Mouse (Mus musculus) heart, embryonic 11.5 days (tissue): ENCODE measurements around the gene Gm49721. TPM values are rescaled to one million over a fixed set of nuclear protein-coding genes. Genes with fewer than 3 reads are reported as not detected.
"Not testable (repeated sequence)": the region's sequence is repeated elsewhere in the genome, so short reads cannot be mapped to it uniquely, and the experiment has no call there.

Experiments
- ATAC-seq: fragments of 200-750 bp; cut with Nextera tagmentation; replicated peaks from 2 replicates; pipeline ENCODE4 v1.8.0; 2017; ENCODE audit warnings: moderate library complexity; ENCODE audit not compliant: insufficient number of reproducible peaks, low FRiP score, low TSS enrichment
- H3K27ac ChIP-seq: fragments of 300-500 bp; sonication (generic); 2 replicates; pipeline ENCODE4 v1.5.1; 2014; ENCODE audit warnings: mild to moderate bottlenecking, low read depth, low read length
- H3K27me3 ChIP-seq: fragments of 300-500 bp; sonication (generic); 2 replicates; pipeline ENCODE4 v1.6.1; 2014; ENCODE audit warnings: mild to moderate bottlenecking, low read length, mixed read lengths; ENCODE audit not compliant: control insufficient read depth, insufficient read depth
- H3K36me3 ChIP-seq: fragments of 300-500 bp; sonication (generic); 2 replicates; pipeline ENCODE4 v1.6.1; 2014; ENCODE audit warnings: mild to moderate bottlenecking, low read length, moderate library complexity, mixed read lengths; ENCODE audit not compliant: control insufficient read depth, insufficient read depth
- H3K4me1 ChIP-seq: fragments of 300-500 bp; sonication (generic); 2 replicates; pipeline ENCODE4 v1.6.1; 2014; ENCODE audit warnings: low read length; ENCODE audit not compliant: control insufficient read depth, insufficient read depth
- H3K4me2 ChIP-seq: fragments of 300-500 bp; sonication (generic); 2 replicates; pipeline ENCODE4 v1.6.1; 2014; ENCODE audit warnings: mild to moderate bottlenecking, moderate library complexity
- H3K4me3 ChIP-seq: fragments of 300-500 bp; sonication (generic); 2 replicates; pipeline ENCODE4 v1.5.1; 2014; ENCODE audit warnings: low read depth, low read length
- H3K9ac ChIP-seq: fragments of 300-500 bp; sonication (generic); 2 replicates; pipeline ENCODE4 v1.6.1; 2014; ENCODE audit warnings: mild to moderate bottlenecking, low read depth, low read length, moderate library complexity
- H3K9me3 ChIP-seq: fragments of 300-500 bp; sonication (generic); replicated peaks from 2 replicates; pipeline ENCODE4 v1.6.1; 2016; ENCODE audit warnings: low read length; ENCODE audit not compliant: control insufficient read depth
- WGBS: fragments of 180-500 bp; shearing (Covaris S2); extraction: QIAGEN DNeasy Blood & Tissue Kit; methylation state at CpG from one replicate; pipeline ENCODE4 v1.1.7; 2014; ENCODE audit not compliant: insufficient replicate concordance; 5-methylcytosine and 5-hydroxymethylcytosine counted together
- polyA plus RNA-seq: library from polyadenylated mRNA; unstranded; fragments of >200 nt; fragmentation: Nextera tagmentation; extraction: Ambion mirVana; gene quantifications from 2 replicates; pipeline ENCODE4 v1.2.1, GENCODE M21; 2014

Gene Gm49721
- polyA plus RNA-seq, 1 experiment from 2014 or later = not detected

DNA sequence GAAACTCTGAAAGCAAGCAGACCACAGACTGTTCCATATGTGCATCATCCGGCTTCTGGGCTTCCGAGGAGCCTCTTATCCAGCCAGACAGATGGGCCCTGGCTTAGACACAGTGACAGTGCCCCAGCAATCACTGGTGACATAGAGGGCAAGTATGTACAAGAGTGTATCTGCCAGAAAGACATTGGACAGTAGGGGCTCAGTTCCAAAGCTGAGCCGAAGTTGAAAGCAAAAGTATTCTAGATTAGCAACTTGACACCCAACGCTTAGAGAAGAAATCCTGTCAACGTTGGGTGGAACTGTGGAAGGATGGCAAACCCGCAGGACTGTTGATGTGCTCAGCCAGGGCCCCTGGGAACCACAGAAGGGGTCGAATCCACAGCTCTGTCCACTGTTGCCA lies 51.5 kb downstream of the Gm49721 start:
- ATAC-seq, H3K4me3 ChIP-seq, H3K9me3 ChIP-seq, H3K9ac ChIP-seq, H3K36me3 ChIP-seq, H3K4me1 ChIP-seq, H3K27me3 ChIP-seq, H3K27ac ChIP-seq, H3K4me2 ChIP-seq: not testable (repeated sequence)
- WGBS = 54% methylated on average over 5 of the region's 7 CpGs

DNA sequence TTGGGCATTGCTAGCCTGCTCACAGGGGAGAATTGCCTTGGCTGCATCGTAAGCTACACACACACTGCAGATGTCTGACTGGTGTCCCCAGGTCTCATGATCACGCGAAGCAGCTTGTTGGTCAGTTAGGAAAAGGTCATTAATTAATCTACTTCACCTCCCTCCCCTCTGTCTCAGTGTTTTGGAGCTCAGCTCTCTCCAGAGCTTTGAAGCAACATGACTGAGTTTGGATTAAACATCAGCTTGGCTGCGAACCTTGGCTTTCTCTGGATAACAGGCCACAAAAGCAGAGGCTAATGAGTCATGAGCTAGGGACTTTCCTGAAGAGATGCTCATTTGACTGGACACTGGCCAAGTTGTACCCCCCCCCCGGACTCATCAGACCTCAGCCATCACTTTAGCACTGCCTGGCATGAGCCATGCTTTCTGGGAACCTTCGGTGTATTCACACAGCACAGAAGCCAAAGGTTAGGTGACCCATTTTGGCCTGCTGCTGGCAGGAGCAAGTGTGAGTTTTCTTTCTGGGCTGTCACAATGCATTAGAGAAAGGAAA lies 52.0 kb downstream of the Gm49721 start:
- H3K9me3 ChIP-seq, H3K36me3 ChIP-seq, H3K4me1 ChIP-seq, ATAC-seq, H3K4me2 ChIP-seq, H3K27me3 ChIP-seq, H3K27ac ChIP-seq, H3K4me3 ChIP-seq, H3K9ac ChIP-seq: not testable (repeated sequence)
- 63% methylated on average over 3 of the region's 6 CpGs for WGBS

DNA sequence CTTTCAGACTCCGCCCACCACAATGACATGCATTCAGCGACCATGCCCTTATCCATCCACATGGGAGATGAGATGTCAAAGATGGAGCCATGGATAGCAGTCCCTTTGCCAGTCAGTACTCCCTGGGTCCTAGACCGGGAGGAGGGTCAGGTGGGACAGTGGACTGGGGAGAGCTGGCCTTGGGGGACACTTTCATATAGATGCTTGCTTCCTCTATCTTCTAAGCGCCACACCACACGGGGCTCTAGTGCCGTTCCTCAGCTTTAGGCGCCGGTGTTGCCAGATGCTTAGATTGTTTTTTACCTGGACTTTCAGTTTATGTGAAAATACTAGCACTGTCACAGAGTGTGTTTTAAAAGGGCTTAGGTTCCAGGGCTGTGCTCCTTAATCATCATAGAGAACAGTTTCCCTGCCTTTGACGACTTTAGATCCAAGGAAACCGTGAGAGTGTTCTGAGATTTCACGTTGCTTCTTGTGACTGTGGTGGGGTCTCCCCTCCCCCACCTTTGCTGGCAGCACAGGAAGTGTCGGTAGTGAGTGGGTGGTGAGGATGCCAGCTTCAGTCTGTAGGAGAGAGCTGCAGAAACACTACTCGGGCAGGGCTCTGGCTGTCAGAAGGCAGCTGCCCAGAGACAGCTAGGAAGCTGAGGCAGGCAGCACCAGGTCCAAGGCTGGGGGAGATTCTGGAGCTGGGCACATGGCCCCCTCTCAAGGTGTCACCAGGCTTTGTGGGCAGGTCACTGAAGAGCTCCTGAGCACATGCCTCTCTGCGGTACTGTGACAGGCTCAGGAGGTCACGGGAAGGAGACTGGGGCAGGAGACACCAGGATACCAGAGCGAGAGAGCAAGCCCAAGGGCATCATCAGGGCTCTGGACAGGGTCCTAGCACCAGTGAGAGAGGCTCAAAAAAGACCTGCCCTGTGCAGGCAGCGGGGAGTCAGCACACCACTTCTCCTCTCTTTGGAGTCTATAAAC lies 54.8 kb downstream of the Gm49721 start:
- not testable (repeated sequence) for H3K27me3 ChIP-seq

DNA sequence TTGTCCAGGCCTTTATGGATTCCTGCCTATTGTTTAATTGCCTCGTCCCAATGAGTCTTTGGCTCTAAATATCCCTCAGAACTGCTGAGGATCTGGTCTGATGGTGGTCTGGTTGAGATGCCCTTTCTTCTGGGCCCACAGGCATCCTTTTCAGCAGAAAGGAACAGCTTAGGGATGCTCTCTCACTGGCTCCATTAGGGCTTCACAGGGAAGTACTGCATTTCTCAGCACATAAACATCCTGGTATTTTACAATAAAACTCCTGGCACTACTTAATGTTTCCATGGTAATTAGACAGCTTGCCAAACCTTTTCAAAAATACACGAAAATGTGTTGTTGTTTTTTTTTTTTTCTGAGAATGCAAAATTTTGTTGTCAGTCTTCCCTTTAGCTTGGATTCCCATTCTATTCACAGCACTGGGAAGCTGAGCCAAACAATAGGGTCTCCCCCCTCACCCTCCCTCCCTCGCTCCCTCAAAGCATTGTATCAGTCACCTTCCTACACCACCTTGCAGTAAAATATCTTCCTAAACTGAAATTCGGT lies 90.4 kb downstream of the Gm49721 start:
- WGBS = 65% methylated on average over 2 of the region's 4 CpGs
- not testable (repeated sequence) for H3K9ac ChIP-seq, H3K36me3 ChIP-seq, H3K27me3 ChIP-seq, H3K4me3 ChIP-seq, H3K27ac ChIP-seq, ATAC-seq, H3K9me3 ChIP-seq, H3K4me1 ChIP-seq, H3K4me2 ChIP-seq

More for the DNA sequence above, 54.8 kb downstream of the Gm49721 start:
- not testable (repeated sequence) for H3K27ac ChIP-seq, H3K9me3 ChIP-seq, H3K36me3 ChIP-seq, H3K9ac ChIP-seq, ATAC-seq, H3K4me1 ChIP-seq, H3K4me2 ChIP-seq, H3K4me3 ChIP-seq
- WGBS = 59% methylated on average over 2 of the region's 17 CpGs

DNA sequence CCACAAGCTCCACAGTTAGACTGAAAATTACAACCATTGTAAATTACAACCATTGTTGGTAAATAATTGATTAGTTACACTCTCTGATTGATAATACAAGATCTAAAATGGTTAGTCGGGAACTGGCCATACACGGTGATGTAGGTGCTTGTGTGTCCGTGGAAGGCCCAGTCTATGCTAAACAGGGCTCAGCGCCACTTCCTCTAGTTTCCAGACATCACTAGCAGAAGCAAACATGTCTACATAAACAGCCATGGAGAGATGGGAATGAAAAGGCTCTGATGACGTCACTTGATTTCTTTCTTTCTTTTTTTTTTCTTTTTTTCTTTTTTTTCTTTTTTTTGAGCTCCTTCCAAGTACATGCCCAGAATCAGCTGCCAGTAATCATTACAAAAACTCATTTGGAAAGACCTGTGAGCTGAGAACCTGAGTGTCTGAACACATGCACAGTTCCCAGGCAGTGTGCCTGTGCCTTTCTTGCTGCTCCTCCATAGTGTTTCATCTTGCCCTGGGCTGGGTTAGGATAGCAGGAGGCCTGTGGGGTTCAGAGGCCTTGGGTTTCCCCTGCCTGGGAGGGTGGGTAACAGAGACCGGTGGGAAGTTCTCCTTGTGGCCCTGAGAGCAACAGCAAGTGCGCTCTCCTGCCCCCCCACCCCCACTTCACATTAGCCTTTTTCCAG lies 91.0 kb downstream of the Gm49721 start:
- not testable (repeated sequence) for H3K4me2 ChIP-seq, H3K4me3 ChIP-seq, H3K27me3 ChIP-seq, H3K4me1 ChIP-seq, H3K9ac ChIP-seq, H3K36me3 ChIP-seq, H3K27ac ChIP-seq, H3K9me3 ChIP-seq, ATAC-seq
- 60% methylated on average over 4 of the region's 7 CpGs for WGBS

DNA sequence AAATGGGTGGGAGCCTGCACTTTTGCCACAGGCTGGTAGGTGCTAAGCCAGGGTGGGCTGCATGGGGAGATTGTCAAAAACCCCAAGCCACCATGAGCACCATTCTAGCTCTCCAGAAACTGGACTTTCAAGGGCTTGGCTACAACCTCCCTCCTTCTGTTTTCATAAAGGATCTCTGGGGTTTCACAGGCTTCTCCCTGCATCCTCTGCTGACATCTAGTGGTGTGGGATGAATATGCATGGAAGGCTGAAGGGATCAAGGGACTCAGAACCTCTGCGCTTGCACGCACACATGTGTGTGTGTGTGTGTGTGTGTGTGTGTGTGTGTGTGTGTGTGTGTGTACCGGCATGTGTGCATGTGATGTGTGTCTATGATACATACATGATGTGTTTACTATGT lies 95.8 kb downstream of the Gm49721 start:
- not testable (repeated sequence) for ATAC-seq, H3K27me3 ChIP-seq, H3K9me3 ChIP-seq, H3K9ac ChIP-seq, H3K27ac ChIP-seq, H3K36me3 ChIP-seq, H3K4me2 ChIP-seq, H3K4me1 ChIP-seq, H3K4me3 ChIP-seq
- WGBS = 49% methylated on average over 3 of the region's 3 CpGs

GRCm38 (mm10) chr17:7075519-7075918 lies 96.8 kb downstream of the Gm49721 start:
- H3K27me3 ChIP-seq, H3K9me3 ChIP-seq, H3K4me2 ChIP-seq, H3K36me3 ChIP-seq, H3K4me3 ChIP-seq, H3K9ac ChIP-seq, H3K4me1 ChIP-seq, H3K27ac ChIP-seq, ATAC-seq: not testable (repeated sequence)
- 78% methylated on average over 5 of the region's 6 CpGs for WGBS

- not testable (repeated sequence) for H3K27me3 ChIP-seq, ATAC-seq, H3K4me1 ChIP-seq, H3K9me3 ChIP-seq, H3K9ac ChIP-seq, H3K4me2 ChIP-seq, H3K36me3 ChIP-seq, H3K4me3 ChIP-seq, H3K27ac ChIP-seq
- 0% methylated on average over 1 of the region's 4 CpGs for WGBS
Measured at GRCm38 (mm10) chr17:7079558-7079957, 100.9 kb downstream of the Gm49721 start.
